Mouse (Mus musculus) embryonic facial prominence, embryonic 15.5 days (tissue): ENCODE measurements around the gene Galnt14. TPM values are rescaled to one million over a fixed set of nuclear protein-coding genes. Genes with fewer than 3 reads are reported as not detected.

Experiments
- ATAC-seq: fragments of 200-750 bp; cut with Nextera tagmentation; 2 replicates; pipeline ENCODE4 v1.8.0; 2017; ENCODE audit warnings: low read depth, moderate TSS enrichment; ENCODE audit not compliant: insufficient number of reproducible peaks, low FRiP score, low TSS enrichment
- H3K27ac ChIP-seq: fragments of 300-500 bp; sonication (generic); replicated peaks from 2 replicates; pipeline ENCODE4 v1.5.1; 2015; ENCODE audit warnings: mild to moderate bottlenecking, inconsistent platforms
- H3K27me3 ChIP-seq: fragments of 300-500 bp; sonication (generic); 2 replicates; pipeline ENCODE4 v1.6.1; 2015; ENCODE audit warnings: inconsistent platforms
- H3K36me3 ChIP-seq: fragments of 300-500 bp; sonication (generic); 2 replicates; pipeline ENCODE4 v1.6.1; 2015; ENCODE audit warnings: mild to moderate bottlenecking, inconsistent platforms
- H3K4me1 ChIP-seq: fragments of 300-500 bp; sonication (generic); 2 replicates; pipeline ENCODE4 v1.6.1; 2015; ENCODE audit warnings: inconsistent platforms
- H3K4me2 ChIP-seq: fragments of 300-500 bp; sonication (generic); replicated peaks from 2 replicates; pipeline ENCODE4 v1.6.1; 2015; ENCODE audit warnings: mild to moderate bottlenecking, inconsistent platforms
- H3K4me3 ChIP-seq: fragments of 300-500 bp; sonication (generic); replicated peaks from 2 replicates; pipeline ENCODE4 v1.5.1; 2015; ENCODE audit warnings: mild to moderate bottlenecking, inconsistent platforms
- H3K9ac ChIP-seq: fragments of 300-500 bp; sonication (generic); 2 replicates; pipeline ENCODE4 v1.6.1; 2015; ENCODE audit warnings: inconsistent platforms
- H3K9me3 ChIP-seq: fragments of 300-500 bp; sonication (generic); replicated peaks from 2 replicates; pipeline ENCODE4 v1.6.1; 2016; ENCODE audit warnings: inconsistent platforms
- WGBS: fragments of 180-500 bp; shearing (Covaris S2); methylation state at CpG from one replicate; pipeline ENCODE4 v1.1.7; 2015; 5-methylcytosine and 5-hydroxymethylcytosine counted together
- polyA plus RNA-seq: library from polyadenylated mRNA; unstranded; fragments of >200 nt; fragmentation: Nextera tagmentation; extraction: Ambion mirVana; gene quantifications from 2 replicates; pipeline ENCODE4 v1.2.1, GENCODE M21; 2015

The Galnt14 gene
- polyA plus RNA-seq, 1 experiment from 2014 or later: 9.0 TPM

DNA sequence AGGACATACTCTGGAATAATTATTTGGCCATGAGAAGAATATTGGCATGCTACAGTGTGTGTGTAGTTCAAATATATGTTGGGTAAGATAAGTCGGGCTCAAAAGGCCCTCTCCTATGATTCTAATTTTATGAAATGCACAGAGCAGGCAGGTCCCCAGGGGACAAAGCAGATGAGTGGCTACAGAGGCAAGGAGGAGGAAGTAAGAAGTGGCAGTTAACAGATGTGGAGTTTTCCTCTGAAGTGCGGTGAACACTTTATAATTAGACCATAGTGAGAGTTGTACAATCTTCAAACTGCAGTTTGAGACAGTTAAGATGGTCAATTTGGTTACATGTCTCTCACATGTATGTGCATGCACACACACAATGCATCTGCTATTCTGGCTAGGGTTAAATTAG, 178.4 kb downstream of the Galnt14 start:
- H3K27ac ChIP-seq: no peak overlapping the region
- no peaks in the 10 kb centered on the region for H3K9me3 ChIP-seq
- no peak overlapping the region for H3K9ac ChIP-seq
- ATAC-seq: no peak
- 56% methylated on average over 2 of the region's 2 CpGs for WGBS
- H3K27me3 ChIP-seq: no peaks in the 10 kb centered on the region
- H3K4me1 ChIP-seq: no peaks in the 10 kb centered on the region
- H3K36me3 ChIP-seq: no peaks in the 10 kb centered on the region
- H3K4me3 ChIP-seq: no peak overlapping the region
- H3K4me2 ChIP-seq: no peak overlapping the region

DNA sequence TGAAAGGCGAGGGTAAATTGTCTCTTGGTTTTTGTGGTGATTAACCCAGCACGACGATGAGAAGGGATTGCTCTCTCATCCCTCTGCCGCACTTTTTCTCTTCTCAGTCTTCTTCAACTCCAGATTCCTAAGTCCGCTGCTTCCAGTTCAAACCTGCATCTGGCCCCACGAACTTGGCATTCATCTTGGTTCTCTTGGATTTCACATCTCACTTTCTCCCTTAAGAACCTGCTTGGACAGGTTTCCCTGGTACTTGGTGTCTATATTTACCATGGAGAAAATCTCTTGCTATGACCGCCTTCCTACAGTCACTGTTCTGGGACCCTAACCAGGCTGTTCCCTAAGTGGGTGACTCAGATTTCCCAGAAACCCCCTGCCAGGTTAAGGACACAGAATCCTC, 188.1 kb downstream of the Galnt14 start:
- no peak overlapping the region for H3K9ac ChIP-seq
- no peak overlapping the region for H3K4me2 ChIP-seq
- no peaks in the 10 kb centered on the region for H3K27me3 ChIP-seq
- H3K4me1 ChIP-seq: no peaks in the 10 kb centered on the region
- no peak overlapping the region for H3K27ac ChIP-seq
- no peak for ATAC-seq
- H3K4me3 ChIP-seq: no peak overlapping the region
- WGBS: 62% methylated on average over 7 of the region's 7 CpGs
- H3K36me3 ChIP-seq: no peaks in the 10 kb centered on the region
- H3K9me3 ChIP-seq: no peaks in the 10 kb centered on the region

DNA sequence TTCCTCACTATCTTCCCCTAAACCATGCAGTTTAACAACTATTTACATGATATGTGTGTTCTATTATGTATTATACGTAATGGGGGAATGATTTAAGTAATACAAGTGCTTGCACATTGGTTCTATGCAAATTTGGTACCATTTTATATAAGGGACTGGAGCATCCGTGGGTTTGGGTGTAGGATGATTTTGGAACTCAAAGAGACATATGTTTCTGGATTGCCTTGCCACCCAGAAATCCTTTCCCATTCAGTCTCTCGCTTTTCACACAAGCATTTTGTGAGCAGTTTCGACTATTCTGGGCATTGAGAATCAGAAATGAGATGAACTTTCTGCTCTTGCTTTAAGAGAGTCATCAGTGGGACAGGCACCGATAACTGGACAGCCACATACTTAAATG, 190.9 kb downstream of the Galnt14 start:
- Histone ChIP-seq H3K27me3 (no peaks in the 10 kb centered on the region), H3K27ac (no peak overlapping the region), H3K4me2 (no peak overlapping the region), H3K9ac (no peak overlapping the region), H3K4me1 (no peaks in the 10 kb centered on the region), H3K4me3 (no peak overlapping the region), H3K9me3 (no peaks in the 10 kb centered on the region), H3K36me3 (no peaks in the 10 kb centered on the region)
- ATAC-seq: no peak
- WGBS: 82% methylated on average over 5 of the region's 5 CpGs

DNA sequence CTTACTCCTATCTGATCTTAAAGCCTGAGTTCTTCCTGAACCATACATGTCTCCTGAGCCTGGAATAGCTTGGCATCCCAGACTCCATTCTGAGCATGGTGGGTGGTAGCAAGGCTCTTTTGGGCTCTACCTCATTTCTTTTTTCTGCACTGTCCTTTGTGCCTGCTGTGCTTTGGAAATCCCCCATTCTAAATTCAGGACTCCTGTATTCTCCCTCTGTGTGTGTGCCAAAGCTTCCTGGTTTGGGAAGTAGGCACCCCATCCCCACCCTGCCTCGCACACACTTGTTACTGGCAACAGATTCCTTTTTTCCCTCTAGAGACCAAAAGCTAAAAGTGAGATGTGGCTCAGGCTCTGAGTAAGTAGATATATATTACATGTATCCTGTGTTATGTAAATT, 191.9 kb downstream of the Galnt14 start:
- H3K27ac ChIP-seq: no peak overlapping the region
- no peaks in the 10 kb centered on the region for H3K4me1 ChIP-seq
- 55% methylated on average over 1 of the region's 1 CpGs for WGBS
- H3K36me3 ChIP-seq: no peaks in the 10 kb centered on the region
- no peaks in the 10 kb centered on the region for H3K27me3 ChIP-seq
- no peak overlapping the region for H3K4me3 ChIP-seq
- H3K9me3 ChIP-seq: no peaks in the 10 kb centered on the region
- H3K9ac ChIP-seq: no peak overlapping the region
- no peak overlapping the region for H3K4me2 ChIP-seq
- no peak for ATAC-seq

DNA sequence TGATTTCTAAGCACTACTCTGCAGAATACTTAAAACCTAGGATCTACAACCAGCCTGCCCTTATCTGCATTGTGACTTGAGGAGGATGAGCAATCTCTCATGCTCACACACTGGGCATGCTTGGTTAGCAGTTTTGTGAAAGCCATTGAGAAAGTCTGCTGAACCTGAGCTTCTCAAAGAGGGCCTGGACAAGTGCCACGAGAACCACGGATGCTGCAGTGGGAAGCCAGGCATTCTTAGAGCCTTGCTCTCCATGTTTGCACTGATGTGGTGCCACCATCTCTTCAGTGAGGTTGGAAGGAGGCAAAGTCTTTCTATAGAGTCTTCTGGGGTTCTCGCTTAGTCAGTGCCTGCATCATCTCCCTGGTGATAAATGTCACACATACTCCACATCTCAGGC, 194.7 kb downstream of the Galnt14 start:
- no peak overlapping the region for H3K27ac ChIP-seq
- no peak overlapping the region for H3K4me2 ChIP-seq
- no peak overlapping the region for H3K9ac ChIP-seq
- H3K4me1 ChIP-seq: no peaks in the 10 kb centered on the region
- H3K36me3 ChIP-seq: no peaks in the 10 kb centered on the region
- no peaks in the 10 kb centered on the region for H3K27me3 ChIP-seq
- no peak for ATAC-seq
- H3K4me3 ChIP-seq: no peak overlapping the region
- H3K9me3 ChIP-seq: no peaks in the 10 kb centered on the region
- 87% methylated on average over 3 of the region's 3 CpGs for WGBS

DNA sequence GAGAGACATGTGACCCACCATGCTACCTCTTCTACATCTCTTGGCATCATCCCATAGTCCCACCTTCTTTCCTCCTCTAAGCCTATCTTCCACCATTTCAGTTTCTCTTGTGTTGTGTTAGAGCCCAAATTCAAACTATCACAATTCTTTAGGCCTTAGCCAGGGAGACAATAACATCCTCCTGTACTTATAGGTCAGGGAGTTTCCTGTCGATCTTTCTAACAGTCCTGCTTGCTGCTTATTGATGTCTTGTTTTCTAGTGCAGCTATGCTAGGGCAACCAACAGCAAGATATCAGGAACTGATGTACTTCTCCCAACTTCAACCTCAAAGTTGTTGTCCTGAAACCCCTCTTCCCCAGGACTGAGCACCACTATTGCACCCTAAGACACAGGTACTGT, 195.4 kb downstream of the Galnt14 start:
- WGBS: 86% methylated on average over 1 of the region's 1 CpGs
- Histone ChIP-seq H3K36me3 (no peaks in the 10 kb centered on the region), H3K4me3 (no peak overlapping the region), H3K4me1 (no peaks in the 10 kb centered on the region), H3K27me3 (no peaks in the 10 kb centered on the region), H3K9me3 (no peaks in the 10 kb centered on the region), H3K4me2 (no peak overlapping the region), H3K9ac (no peak overlapping the region), H3K27ac (no peak overlapping the region)
- ATAC-seq: no peak

DNA sequence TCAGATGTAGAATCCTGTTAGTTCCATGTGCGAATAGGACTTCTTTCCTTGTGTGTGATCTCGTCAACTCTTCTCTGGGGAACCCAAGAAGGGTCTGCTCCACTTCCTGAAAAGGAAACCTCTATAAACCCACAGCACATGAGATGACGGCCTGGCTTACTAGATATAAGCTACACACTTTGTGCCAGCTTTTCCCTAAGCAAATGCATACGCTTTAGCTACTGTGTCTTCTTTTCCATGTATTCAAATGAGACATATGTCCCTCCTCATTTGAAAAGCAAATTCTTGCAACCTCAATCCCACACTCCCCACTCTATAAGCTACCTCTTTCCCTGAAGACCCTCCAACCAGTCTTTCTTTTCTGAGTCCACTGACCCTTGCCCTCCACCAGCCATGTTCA, 196.0 kb downstream of the Galnt14 start:
- no peaks in the 10 kb centered on the region for H3K27me3 ChIP-seq
- no peaks in the 10 kb centered on the region for H3K36me3 ChIP-seq
- whole genome bisulfite sequencing: 77% methylated on average over 4 of the region's 4 CpGs
- no peak overlapping the region for H3K27ac ChIP-seq
- H3K4me3 ChIP-seq: no peak overlapping the region
- H3K4me2 ChIP-seq: no peak overlapping the region
- H3K4me1 ChIP-seq: no peaks in the 10 kb centered on the region
- no peak for ATAC-seq
- H3K9ac ChIP-seq: no peak overlapping the region
- H3K9me3 ChIP-seq: no peaks in the 10 kb centered on the region

DNA sequence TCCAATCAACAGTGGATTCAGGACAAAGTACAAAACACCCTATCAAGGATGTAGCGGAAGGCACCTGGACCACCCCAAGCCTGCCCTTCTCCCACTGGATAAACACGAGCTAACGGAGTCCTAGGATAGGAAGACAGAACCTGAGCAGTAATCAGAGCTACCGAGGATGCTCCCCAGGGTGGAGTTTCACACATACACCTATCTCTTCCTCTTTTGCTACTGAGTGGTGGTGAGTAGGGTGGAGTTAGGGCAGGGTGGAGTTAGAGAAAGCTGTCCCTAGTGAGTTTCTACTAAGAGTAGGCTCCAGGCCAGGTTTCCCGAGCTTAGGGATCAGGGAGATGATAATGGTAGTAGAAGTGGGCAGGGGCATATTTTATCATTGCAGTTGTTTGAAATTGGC, 197.4 kb downstream of the Galnt14 start:
- Histone ChIP-seq H3K4me2 (no peak overlapping the region), H3K9me3 (no peaks in the 10 kb centered on the region), H3K36me3 (no peaks in the 10 kb centered on the region), H3K4me1 (no peaks in the 10 kb centered on the region), H3K9ac (no peak overlapping the region), H3K27me3 (no peaks in the 10 kb centered on the region), H3K27ac (no peak overlapping the region), H3K4me3 (no peak overlapping the region)
- 73% methylated on average over 5 of the region's 5 CpGs for WGBS
- ATAC-seq: no peak

DNA sequence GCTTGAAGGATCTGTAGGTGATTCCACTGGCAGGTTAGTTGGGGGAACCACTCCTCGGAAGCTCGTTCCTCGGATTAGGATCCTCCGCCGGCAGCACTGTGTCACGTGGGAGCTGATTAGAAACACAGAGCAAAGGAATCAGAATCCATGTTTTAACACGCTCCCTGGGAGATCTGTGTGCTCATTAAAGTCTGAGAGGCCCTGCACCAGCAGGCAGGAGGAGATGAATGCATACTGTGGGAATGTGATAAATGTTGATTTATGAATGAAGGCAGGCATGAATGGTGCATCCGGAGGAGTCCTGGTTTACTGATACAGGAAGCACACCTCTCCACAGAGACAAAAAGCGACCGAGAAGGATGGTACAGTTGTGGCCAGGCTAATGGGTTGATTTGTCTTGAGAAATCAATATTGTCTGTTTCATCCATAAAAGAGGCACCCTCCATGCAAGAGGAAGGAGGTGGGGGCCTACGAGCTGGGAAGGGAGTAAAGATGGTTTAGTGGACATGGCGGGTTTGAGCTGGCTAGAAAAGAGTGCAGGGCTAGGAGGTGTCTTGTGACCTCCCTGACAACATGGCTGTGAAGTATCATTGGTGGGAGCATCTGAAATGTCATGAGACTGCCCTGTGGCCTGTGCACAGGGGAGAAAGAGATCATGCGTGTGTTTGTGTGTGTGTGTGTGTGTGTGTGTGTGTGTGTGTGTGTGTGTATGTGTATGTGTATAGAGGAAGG, 202.3 kb downstream of the Galnt14 start:
- ATAC-seq: no peak
- H3K9ac ChIP-seq: no peak overlapping the region
- no peak overlapping the region for H3K4me3 ChIP-seq
- H3K9me3 ChIP-seq: no peaks in the 10 kb centered on the region
- H3K36me3 ChIP-seq: no peaks in the 10 kb centered on the region
- WGBS: 71% methylated on average over 13 of the region's 13 CpGs
- no peaks in the 10 kb centered on the region for H3K4me1 ChIP-seq
- H3K4me2 ChIP-seq: no peak overlapping the region
- H3K27me3 ChIP-seq: no peaks in the 10 kb centered on the region
- no peak overlapping the region for H3K27ac ChIP-seq

DNA sequence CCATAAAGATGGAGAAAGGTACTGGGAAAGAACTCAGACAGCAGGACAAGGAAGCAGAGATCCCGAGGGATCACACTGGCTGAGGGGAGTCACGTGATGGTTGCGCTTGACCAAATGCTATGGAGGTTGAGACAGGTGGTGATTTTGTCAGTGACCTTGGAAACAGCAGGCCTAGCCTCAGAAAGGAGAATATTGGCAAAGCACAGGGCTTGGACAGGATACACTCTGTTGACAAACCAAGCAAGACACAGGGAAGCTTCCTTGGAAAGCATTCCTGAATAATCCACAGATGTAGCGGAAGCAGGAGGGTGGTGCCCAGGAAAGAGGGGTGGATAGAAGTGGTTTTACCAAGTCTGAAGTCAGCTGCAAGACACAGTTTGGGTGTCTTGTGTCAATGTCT, 206.1 kb downstream of the Galnt14 start:
- no peak overlapping the region for H3K9ac ChIP-seq
- WGBS: 85% methylated on average over 4 of the region's 4 CpGs
- no peaks in the 10 kb centered on the region for H3K36me3 ChIP-seq
- no peaks in the 10 kb centered on the region for H3K9me3 ChIP-seq
- H3K4me1 ChIP-seq: no peaks in the 10 kb centered on the region
- no peaks in the 10 kb centered on the region for H3K27me3 ChIP-seq
- H3K27ac ChIP-seq: no peak overlapping the region
- no peak for ATAC-seq
- H3K4me3 ChIP-seq: no peak overlapping the region
- H3K4me2 ChIP-seq: no peak overlapping the region

DNA sequence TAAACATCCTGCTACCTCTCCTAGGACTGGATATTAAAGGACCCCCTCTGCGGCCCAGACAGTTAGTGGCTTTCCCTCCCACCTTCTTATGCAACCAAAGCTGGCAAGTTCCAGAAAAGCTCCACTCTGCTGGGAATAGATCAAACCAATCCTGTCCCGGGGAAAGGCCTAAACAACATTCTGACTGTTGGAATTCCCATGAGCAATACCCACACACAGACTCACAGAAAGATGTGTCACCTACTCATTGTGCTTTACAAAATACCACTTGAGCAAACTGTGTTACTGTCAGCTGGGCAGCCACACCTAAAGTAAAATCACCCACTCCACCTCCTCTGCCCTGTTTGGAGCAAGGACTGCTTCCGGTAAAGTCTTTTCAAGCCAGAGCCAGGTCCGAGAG, 207.6 kb downstream of the Galnt14 start:
- no peak for ATAC-seq
- 76% methylated on average over 4 of the region's 4 CpGs for WGBS

DNA sequence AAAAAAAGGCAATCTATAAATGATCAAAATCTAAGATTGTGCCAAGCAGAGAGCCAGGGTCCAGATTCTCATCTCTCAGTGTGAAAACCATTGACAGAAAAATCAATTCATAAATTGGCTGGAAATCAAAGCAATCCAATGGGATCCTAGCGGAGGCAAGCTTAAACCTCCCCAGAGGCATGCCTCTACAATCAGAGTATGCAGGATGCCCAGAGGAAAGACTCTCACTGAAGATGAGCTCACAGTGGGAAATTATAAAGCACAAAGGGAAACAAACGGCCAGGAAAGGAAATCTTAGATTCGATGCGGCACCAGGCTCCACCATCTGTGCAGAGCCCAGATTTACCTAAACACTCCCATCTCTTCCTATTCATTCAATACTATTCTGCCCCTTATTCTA, 220.7 kb downstream of the Galnt14 start:
- Histone ChIP-seq H3K4me1 (no peaks in the 10 kb centered on the region), H3K4me2 (no peak overlapping the region), H3K36me3 (no peaks in the 10 kb centered on the region), H3K4me3 (no peak overlapping the region), H3K27ac (no peak overlapping the region), H3K9me3 (no peaks in the 10 kb centered on the region), H3K27me3 (peaks cover 6% of the 10 kb centered on the region; the same call in 1 of the 2 replicates), H3K9ac (no peak overlapping the region)
- 78% methylated on average over 4 of the region's 4 CpGs for WGBS
- ATAC-seq: no peak

More for the DNA sequence above, 207.6 kb downstream of the Galnt14 start:
- Histone ChIP-seq H3K27me3 (no peaks in the 10 kb centered on the region), H3K4me2 (no peak overlapping the region), H3K9ac (no peak overlapping the region), H3K4me1 (no peaks in the 10 kb centered on the region), H3K4me3 (no peak overlapping the region), H3K27ac (no peak overlapping the region), H3K36me3 (no peaks in the 10 kb centered on the region), H3K9me3 (no peaks in the 10 kb centered on the region)
